Mouse (Mus musculus): ENCODE data around the gene Sgsh. TPM values are rescaled to one million over a fixed set of nuclear protein-coding genes. Genes with fewer than 3 reads are reported as not detected.

Sgsh gene
- 7.3 and 7.5 TPM in 2 replicates for polyA plus RNA-seq (2016; fragmentation: Nextera tagmentation; extraction: Ambion mirVana)

- Histone ChIP-seq H3K9me3 (replicated peaks) (no peaks in the 10 kb centered on the region), H3K4me3 (peak within 1 kb of the TSS; percentile 64), H3K4me1 (replicated peaks) (peaks cover 25% of the 10 kb centered on the region), H3K27me3 (replicated peaks) (0 out of 2 replicates have a peak, but pooled peaks cover 9% of the 10 kb centered on the region), H3K4me2 (peak within 1 kb of the TSS; percentile 82), H3K27ac (ENCODE audit: poor library complexity, severe bottlenecking) (peak within 1 kb of the TSS; percentile 76), H3K36me3 (peaks cover 27% of the 10 kb centered on the region), H3K9ac (peak within 1 kb of the TSS; percentile 79)
- 2% methylated on average over 38 of the region's 40 CpGs for WGBS
- ATAC-seq (ENCODE audit: insufficient number of reproducible peaks, low FRiP score) = peak; percentile 93
These were observed at the start of gene Sgsh, which contains the start of gene Slc26a11 for GRCm38 (mm10) chr11:119355443-119356385. Sgsh (minus strand) TSS chr11:119355536. Slc26a11 (plus strand) TSS chr11:119355557.

GRCm38 (mm10) chr11:119404627-119405026, 49.3 kb upstream of the Sgsh start:
- H3K9me3 ChIP-seq (replicated peaks) = peaks cover 4% of the 10 kb centered on the region; the same call in 1 of the 2 replicates
- H3K27ac ChIP-seq (ENCODE audit: poor library complexity, severe bottlenecking) = no peak overlapping the region
- no peak overlapping the region for H3K4me2 ChIP-seq
- no peaks in the 10 kb centered on the region for H3K4me1 ChIP-seq (replicated peaks)
- ATAC-seq (ENCODE audit: insufficient number of reproducible peaks, low FRiP score) = no peak
- peaks cover 47% of the 10 kb centered on the region for H3K36me3 ChIP-seq
- no peak overlapping the region for H3K4me3 ChIP-seq
- H3K27me3 ChIP-seq (replicated peaks) = no peaks in the 10 kb centered on the region
- 64% methylated on average over 5 of the region's 5 CpGs for WGBS
- H3K9ac ChIP-seq = no peak overlapping the region

- no peak overlapping the region for H3K27ac ChIP-seq (ENCODE audit: poor library complexity, severe bottlenecking)
These were observed 47.3 kb upstream of the Sgsh start for GRCm38 (mm10) chr11:119402501-119403160.

GRCm38 (mm10) chr11:119396461-119396860, 41.1 kb upstream of the Sgsh start:
- no peak overlapping the region for H3K4me3 ChIP-seq
- H3K9me3 ChIP-seq (replicated peaks) = no peaks in the 10 kb centered on the region
- 67% methylated on average over 7 of the region's 7 CpGs for WGBS
- ATAC-seq (ENCODE audit: insufficient number of reproducible peaks, low FRiP score) = no peak
- H3K4me2 ChIP-seq = no peak overlapping the region
- H3K27me3 ChIP-seq (replicated peaks) = peaks cover 28% of the 10 kb centered on the region
- H3K27ac ChIP-seq (ENCODE audit: poor library complexity, severe bottlenecking) = no peak overlapping the region
- H3K4me1 ChIP-seq (replicated peaks) = peaks cover 25% of the 10 kb centered on the region
- H3K36me3 ChIP-seq = 0 out of 2 replicates have a peak, but pooled peaks cover 4% of the 10 kb centered on the region
- H3K9ac ChIP-seq = no peak overlapping the region

More at GRCm38 (mm10) chr11:119402501-119403160, 47.3 kb upstream of the Sgsh start:
- Histone ChIP-seq H3K27me3 (replicated peaks) (no peaks in the 10 kb centered on the region), H3K4me2 (no peak overlapping the region), H3K9me3 (replicated peaks) (peaks cover 4% of the 10 kb centered on the region; the same call in 1 of the 2 replicates), H3K36me3 (peaks cover 33% of the 10 kb centered on the region), H3K4me1 (replicated peaks) (no peaks in the 10 kb centered on the region), H3K9ac (no peak overlapping the region; the same call in 1 of the 2 replicates), H3K4me3 (no peak overlapping the region)
- ATAC-seq (ENCODE audit: insufficient number of reproducible peaks, low FRiP score) = no peak
- 49% methylated on average over 11 of the region's 11 CpGs for WGBS

GRCm38 (mm10) chr11:119395931-119396330, 40.6 kb upstream of the Sgsh start:
- Histone ChIP-seq H3K4me3 (no peak overlapping the region), H3K9me3 (replicated peaks) (no peaks in the 10 kb centered on the region), H3K4me2 (no peak overlapping the region), H3K27ac (ENCODE audit: poor library complexity, severe bottlenecking) (no peak overlapping the region), H3K36me3 (0 out of 2 replicates have a peak, but pooled peaks cover 4% of the 10 kb centered on the region), H3K4me1 (replicated peaks) (peaks cover 30% of the 10 kb centered on the region), H3K9ac (no peak overlapping the region), H3K27me3 (replicated peaks) (peaks cover 28% of the 10 kb centered on the region)
- 32% methylated on average over 13 of the region's 13 CpGs for WGBS
- no peak for ATAC-seq (ENCODE audit: insufficient number of reproducible peaks, low FRiP score)

- 35% methylated on average over 7 of the region's 7 CpGs for WGBS
- Histone ChIP-seq H3K4me3 (no peak overlapping the region), H3K4me2 (no peak overlapping the region), H3K9ac (no peak overlapping the region), H3K36me3 (0 out of 2 replicates have a peak, but pooled peaks cover 4% of the 10 kb centered on the region), H3K9me3 (replicated peaks) (no peaks in the 10 kb centered on the region), H3K27me3 (replicated peaks) (peaks cover 28% of the 10 kb centered on the region), H3K27ac (ENCODE audit: poor library complexity, severe bottlenecking) (no peak overlapping the region), H3K4me1 (replicated peaks) (peaks cover 32% of the 10 kb centered on the region)
- ATAC-seq (ENCODE audit: insufficient number of reproducible peaks, low FRiP score) = no peak
These were observed 40.1 kb upstream of the Sgsh start for GRCm38 (mm10) chr11:119395394-119395793.

- no peaks in the 10 kb centered on the region for H3K9me3 ChIP-seq (replicated peaks)
- peaks cover 37% of the 10 kb centered on the region for H3K4me1 ChIP-seq (replicated peaks)
- ATAC-seq (ENCODE audit: insufficient number of reproducible peaks, low FRiP score) = no peak
- WGBS = 61% methylated on average over 6 of the region's 6 CpGs
- H3K27me3 ChIP-seq (replicated peaks) = peaks cover 28% of the 10 kb centered on the region
- H3K4me2 ChIP-seq = peak overlapping the region; percentile 79
- 0 out of 2 replicates have a peak overlapping the region, but pooled peaks have one; percentile 28 for H3K9ac ChIP-seq
- peak overlapping the region; percentile 5; the same call in 1 of the 2 replicates for H3K4me3 ChIP-seq
- no peak overlapping the region for H3K27ac ChIP-seq (ENCODE audit: poor library complexity, severe bottlenecking)
- 0 out of 2 replicates have a peak, but pooled peaks cover 4% of the 10 kb centered on the region for H3K36me3 ChIP-seq
These were observed 38.9 kb upstream of the Sgsh start for GRCm38 (mm10) chr11:119394210-119394609.

GRCm38 (mm10) chr11:119393483-119393804, 38.1 kb upstream of the Sgsh start:
- H3K27me3 ChIP-seq (replicated peaks) = peaks cover 28% of the 10 kb centered on the region
- H3K9me3 ChIP-seq (replicated peaks) = no peaks in the 10 kb centered on the region
- 25% methylated on average over 7 of the region's 7 CpGs for WGBS
- 0 out of 2 replicates have a peak, but pooled peaks cover 4% of the 10 kb centered on the region for H3K36me3 ChIP-seq
- H3K4me2 ChIP-seq = peak overlapping the region; percentile 79
- peak overlapping the region; percentile 74 for H3K9ac ChIP-seq
- H3K4me1 ChIP-seq (replicated peaks) = peaks cover 37% of the 10 kb centered on the region
- ATAC-seq (ENCODE audit: insufficient number of reproducible peaks, low FRiP score) = no peak
- H3K4me3 ChIP-seq = peak overlapping the region; percentile 61
- peak overlapping the region; percentile 56 for H3K27ac ChIP-seq (ENCODE audit: poor library complexity, severe bottlenecking)

GRCm38 (mm10) chr11:119392800-119393482, 37.6 kb upstream of the Sgsh start, which contains the start of gene Rnf213:
Rnf213 (plus strand) TSS chr11:119393100.
- Histone ChIP-seq H3K4me3 (peak within 1 kb of the TSS; percentile 61), H3K9me3 (replicated peaks) (no peaks in the 10 kb centered on the region), H3K4me1 (replicated peaks) (peaks cover 41% of the 10 kb centered on the region), H3K27ac (ENCODE audit: poor library complexity, severe bottlenecking) (peak within 1 kb of the TSS; percentile 91), H3K9ac (peak within 1 kb of the TSS; percentile 74), H3K27me3 (replicated peaks) (peaks cover 32% of the 10 kb centered on the region), H3K4me2 (peak within 1 kb of the TSS; percentile 79), H3K36me3 (0 out of 2 replicates have a peak, but pooled peaks cover 4% of the 10 kb centered on the region)
- peak; percentile 57 for ATAC-seq (ENCODE audit: insufficient number of reproducible peaks, low FRiP score)
- WGBS = 2% methylated on average over 19 of the region's 19 CpGs

- Histone ChIP-seq H3K4me2 (peak overlapping the region; percentile 79), H3K27ac (ENCODE audit: poor library complexity, severe bottlenecking) (peak overlapping the region; percentile 91), H3K36me3 (0 out of 2 replicates have a peak, but pooled peaks cover 4% of the 10 kb centered on the region), H3K9ac (peak overlapping the region; percentile 55; the same call in 1 of the 2 replicates), H3K27me3 (replicated peaks) (peaks cover 32% of the 10 kb centered on the region), H3K4me1 (replicated peaks) (peaks cover 50% of the 10 kb centered on the region), H3K9me3 (replicated peaks) (no peaks in the 10 kb centered on the region), H3K4me3 (peak overlapping the region; percentile 61)
- 8% methylated on average over 12 of the region's 12 CpGs for WGBS
- no peak; the same call in 1 of the 2 replicates for ATAC-seq (ENCODE audit: insufficient number of reproducible peaks, low FRiP score)
These were observed 36.8 kb upstream of the Sgsh start for GRCm38 (mm10) chr11:119392001-119392614.
